Mouse (Mus musculus): ENCODE data around the gene Osbpl5.

DNA sequence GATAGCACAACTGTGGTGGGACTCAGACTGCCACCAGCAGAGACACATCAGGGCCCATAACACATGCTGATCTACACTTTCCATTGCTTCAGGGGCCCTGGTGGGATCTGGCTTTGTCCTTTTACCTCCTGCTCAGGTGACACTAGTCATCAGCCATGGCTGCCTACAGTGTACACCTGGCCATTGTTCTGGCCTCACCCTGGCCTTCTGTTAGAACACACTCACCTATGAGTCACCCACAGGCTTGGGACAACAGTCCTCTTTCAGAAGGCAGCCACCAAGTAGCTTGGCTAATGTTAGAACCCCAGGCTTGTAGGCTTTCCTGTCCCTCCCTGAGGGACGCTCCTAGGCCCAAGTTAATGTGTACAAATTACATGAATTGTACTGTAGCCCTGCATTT lies 44.0 kb upstream of the Osbpl5 start:
- TF ChIP-seq CTCF (IDR thresholded peaks at IDR 0.05; ENCODE audit: borderline replicate concordance, control insufficient read depth, extremely low read depth, insufficient read depth, low read length, poor library complexity) (no peak), POLR2A (IDR thresholded peaks at IDR 0.05; ENCODE audit: control insufficient read depth, extremely low read depth, insufficient read depth, low read length, poor library complexity) (no peak)

Measured in thymus, adult 2 months (tissue).